Mouse (Mus musculus) gonadal fat pad, adult 2 months (tissue): ENCODE results near the gene Ankrd36. TPM values are rescaled to one million over a fixed set of nuclear protein-coding genes. Genes with fewer than 3 reads are reported as not detected.
"Not testable (repeated sequence)": the region's sequence is repeated elsewhere in the genome, so short reads cannot be mapped to it uniquely, and the experiment has no call there.

Source experiments
- DNase-seq: peaks from one replicate; pipeline ENCODE4 v3.0.0-alpha.2; 2012; ENCODE audit warnings: low read depth
- polyA plus RNA-seq: library from polyadenylated mRNA; depleted of rRNA; stranded (reverse); fragments of >200 nt; gene quantifications from 2 replicates; pipeline ENCODE4 v1.2.3, GENCODE M21; 2012; rRNA removed

The Ankrd36 gene
- 0.42 and 0.61 TPM in 2 replicates for polyA plus RNA-seq

- DNase-seq = no peak
Observed at GRCm38 (mm10) chr11:5569474-5569873, at the start of gene Ankrd36. TSS of gene Ankrd36 (plus strand) at chr11:5569684.

DNA sequence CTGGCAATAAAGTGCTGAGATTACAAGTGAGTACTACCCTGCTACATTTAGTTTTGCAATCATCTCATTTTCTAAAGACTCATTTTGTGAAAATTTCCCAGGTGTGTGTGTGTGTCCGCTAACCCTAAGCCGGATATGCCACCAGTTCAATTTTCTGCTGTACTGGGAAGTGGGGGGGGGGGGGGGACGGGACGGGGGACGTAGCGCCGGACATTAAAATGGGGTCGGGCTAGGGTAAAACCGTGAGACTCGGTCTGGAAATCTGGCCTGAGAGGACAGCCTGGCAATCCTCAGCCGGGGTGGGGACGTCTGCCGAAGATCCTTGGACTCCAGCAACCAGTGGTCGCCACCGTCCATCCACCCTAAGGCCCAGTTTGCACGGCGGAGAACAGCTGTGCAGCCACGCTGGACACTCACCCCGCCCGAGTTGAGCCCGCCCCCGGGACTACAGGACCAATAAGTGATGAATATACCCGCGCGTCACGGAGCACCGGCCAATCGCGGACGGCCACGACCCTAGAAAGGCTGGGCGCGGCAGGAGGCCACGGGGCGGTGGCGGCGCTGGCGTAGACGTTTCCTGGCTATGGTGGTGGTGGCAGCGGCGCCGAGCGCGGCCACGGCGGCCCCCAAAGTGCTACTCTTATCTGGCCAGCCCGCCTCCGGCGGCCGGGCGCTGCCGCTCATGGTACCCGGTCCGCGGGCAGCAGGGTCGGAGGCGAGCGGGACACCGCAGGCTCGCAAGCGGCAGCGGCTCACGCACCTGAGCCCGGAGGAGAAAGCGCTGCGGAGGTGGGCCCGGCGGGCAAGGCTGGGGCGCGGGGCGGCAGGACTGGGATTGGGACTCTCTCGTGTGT lies 48.8 kb upstream of the Ankrd36 start, which contains the start of gene Xbp1:
Xbp1 (plus strand) TSS at position 248 of the 854 bp plus-strand sequence.
- DNase-seq = no peak

- DNase-seq = no peak
Observed at GRCm38 (mm10) chr11:5521266-5521515, 48.3 kb upstream of the Ankrd36 start.

GRCm38 (mm10) chr11:5521516-5522291 lies 47.8 kb upstream of the Ankrd36 start:
- no peak for DNase-seq

GRCm38 (mm10) chr11:5522798-5523415 lies 46.6 kb upstream of the Ankrd36 start:
- DNase-seq = no peak

DNA sequence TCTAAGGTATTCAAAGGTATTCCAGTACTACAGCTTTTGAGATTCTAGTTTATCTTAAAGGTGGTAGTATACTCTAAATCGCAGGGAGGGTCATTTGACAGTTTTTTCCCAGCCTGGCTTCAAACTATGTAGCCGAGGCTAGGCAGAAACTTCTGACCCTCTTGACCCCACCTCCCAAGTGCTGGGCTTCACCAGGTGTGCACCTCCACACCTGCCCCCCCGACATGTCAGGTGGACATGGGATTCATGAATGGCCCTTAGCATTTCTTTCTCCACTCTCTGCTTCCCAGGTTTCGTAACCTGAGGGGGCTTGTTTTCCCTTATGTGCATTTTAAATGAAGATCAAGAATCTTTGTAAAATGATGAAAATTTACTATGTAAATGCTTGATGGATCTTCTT lies 44.1 kb upstream of the Ankrd36 start:
- no peak for DNase-seq

- no peak for DNase-seq
Observed at GRCm38 (mm10) chr11:5526573-5527439, 42.7 kb upstream of the Ankrd36 start.

GRCm38 (mm10) chr11:5527865-5528523 lies 41.5 kb upstream of the Ankrd36 start:
- DNase-seq = no peak

- no peak for DNase-seq
Observed at GRCm38 (mm10) chr11:5528841-5529240, 40.6 kb upstream of the Ankrd36 start.

DNA sequence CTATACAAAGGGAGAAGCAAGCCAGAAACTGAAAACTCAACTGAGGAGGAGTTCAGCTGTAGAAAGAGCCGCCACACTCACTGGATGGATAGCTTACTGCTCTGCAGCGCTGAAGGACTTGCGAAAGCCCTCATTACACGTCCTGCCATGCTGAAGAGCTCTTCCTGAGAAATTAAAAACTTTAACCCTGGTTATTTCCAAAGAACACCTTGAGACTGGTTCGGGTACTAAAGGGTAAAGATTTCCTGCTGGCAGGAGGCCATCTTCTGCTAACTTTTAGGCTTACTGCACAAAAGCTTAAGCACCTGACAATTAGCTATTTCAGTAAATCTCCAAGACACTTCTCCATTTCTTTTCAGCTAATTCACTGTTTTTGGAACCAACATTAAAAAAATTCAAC lies 39.3 kb upstream of the Ankrd36 start:
- DNase-seq = no peak

GRCm38 (mm10) chr11:5530717-5531116 lies 38.8 kb upstream of the Ankrd36 start:
- no peak for DNase-seq

DNA sequence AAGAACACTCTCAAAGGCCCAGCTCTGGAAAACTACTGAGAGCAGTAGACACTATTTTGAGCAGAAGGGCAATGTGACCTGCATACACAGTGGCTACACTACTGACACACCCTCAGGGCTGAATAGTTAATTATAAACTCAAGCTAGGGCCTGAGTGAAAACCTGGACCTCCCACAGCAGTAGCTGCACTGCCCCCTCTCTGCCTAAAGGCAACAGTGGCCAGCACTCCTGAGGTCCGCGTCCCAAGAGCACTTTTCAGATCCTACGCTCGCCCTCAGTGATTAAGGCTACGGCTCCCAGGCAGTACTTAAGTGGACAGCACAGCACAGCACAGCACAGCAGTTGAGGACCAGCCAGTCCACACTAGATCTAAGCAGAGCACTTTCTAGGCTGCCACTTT lies 36.4 kb upstream of the Ankrd36 start:
- no peak for DNase-seq

DNA sequence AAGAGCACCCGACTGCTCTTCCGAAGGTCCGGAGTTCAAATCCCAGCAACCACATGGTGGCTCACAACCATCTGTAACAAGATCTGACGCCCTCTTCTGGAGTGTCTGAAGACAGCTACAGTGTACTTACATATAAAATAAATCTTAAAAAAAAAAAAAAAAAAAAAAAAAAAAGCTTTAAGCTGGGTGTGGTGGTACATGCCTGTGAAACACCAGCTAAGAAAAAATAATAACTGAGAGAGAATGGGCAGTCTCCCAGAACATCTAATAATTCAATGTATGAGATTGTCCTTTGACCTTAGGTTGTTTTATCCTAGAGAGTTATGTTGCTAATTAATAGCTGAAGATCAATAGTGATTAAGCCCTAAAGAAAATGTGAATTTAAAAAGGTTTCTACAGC lies 32.0 kb upstream of the Ankrd36 start:
- DNase-seq = not testable (repeated sequence)

- DNase-seq = no peak
Observed at GRCm38 (mm10) chr11:5540331-5540730, 29.2 kb upstream of the Ankrd36 start.

DNA sequence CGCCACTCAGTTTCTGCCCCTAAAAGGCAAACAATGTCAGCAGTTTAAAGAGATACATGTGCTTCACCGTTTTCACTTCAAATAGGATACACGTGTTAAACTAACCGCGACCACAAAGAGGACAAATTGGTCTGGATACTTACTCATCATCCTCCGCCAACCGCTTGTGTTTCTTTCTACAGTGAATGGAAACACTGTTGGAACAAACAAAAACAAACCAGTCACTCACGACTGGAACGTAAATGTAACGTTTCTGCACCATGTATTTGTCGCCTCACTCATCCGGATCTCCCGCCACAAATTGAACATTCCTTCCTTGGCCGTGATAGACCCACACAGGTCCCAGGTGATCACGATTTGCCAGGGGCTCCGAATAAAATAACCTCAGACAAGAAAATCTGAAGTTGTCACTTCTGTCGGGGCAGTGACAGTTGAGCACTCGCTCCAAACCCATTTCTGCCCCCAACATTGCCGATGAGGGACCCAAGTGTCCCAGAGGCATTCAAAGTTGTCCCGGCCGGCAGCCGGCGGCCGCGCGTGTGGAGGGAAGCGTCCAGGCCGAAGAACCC lies 28.2 kb upstream of the Ankrd36 start:
- no peak for DNase-seq

DNA sequence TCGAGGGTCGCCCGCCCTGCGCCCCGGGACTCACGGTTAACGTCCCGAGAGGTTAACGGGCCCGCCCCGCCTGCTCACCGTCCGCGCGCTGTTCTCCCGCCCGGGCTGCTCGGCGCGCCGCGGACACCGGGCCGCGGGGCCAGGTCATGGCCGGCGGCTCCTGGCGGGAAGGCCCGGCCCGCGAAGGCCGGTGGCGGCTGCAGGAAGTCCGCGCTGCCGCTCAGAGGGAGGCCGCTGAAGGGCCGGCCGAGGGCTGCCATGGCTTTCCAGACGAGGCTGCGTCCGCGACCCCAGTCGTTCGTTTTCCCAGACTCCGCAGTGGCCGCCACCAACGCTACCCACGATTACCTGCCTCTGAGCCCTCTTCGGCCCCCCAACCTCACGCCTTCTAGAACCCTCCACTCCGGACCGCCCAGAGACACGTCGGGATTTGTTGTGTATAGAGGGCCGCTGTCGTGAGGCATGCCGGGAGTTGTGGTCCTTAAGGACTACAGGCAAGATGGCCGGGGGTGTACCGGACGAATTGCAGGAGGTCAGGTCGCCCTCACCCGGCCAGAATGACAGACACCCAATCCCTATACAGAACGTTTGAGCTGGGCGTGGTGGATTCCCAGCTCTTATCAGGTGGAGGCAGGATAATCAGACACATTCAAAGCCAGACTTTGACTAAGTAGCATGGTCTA lies 27.5 kb upstream of the Ankrd36 start, which contains the start of gene Ccdc117:
Ccdc117 (minus strand) TSS at position 389 of the 683 bp plus-strand sequence.
- DNase-seq = peak; percentile 63

- DNase-seq = no peak
Observed at GRCm38 (mm10) chr11:5542482-5543185, 26.9 kb upstream of the Ankrd36 start.

- DNase-seq = no peak
Observed at GRCm38 (mm10) chr11:5543281-5543680, 26.2 kb upstream of the Ankrd36 start.

GRCm38 (mm10) chr11:5544709-5545108 lies 24.8 kb upstream of the Ankrd36 start:
- DNase-seq = not testable (repeated sequence)
